Mouse (Mus musculus) forebrain, embryonic 16.5 days (tissue): ENCODE data around the gene Dis3l2. TPM values are rescaled to one million over a fixed set of nuclear protein-coding genes. Genes with fewer than 3 reads are reported as not detected.
A peak's percentile ranks its signal among the peaks of the same experiment; 100 is the strongest.

Experiments
- ATAC-seq: fragments of 200-750 bp; cut with Nextera tagmentation; 2 replicates; pipeline ENCODE4 v1.8.0; 2017; ENCODE audit warnings: mild to moderate bottlenecking, moderate library complexity
- H3K27ac ChIP-seq: fragments of 300-500 bp; sonication (generic); 2 replicates; pipeline ENCODE4 v1.5.1; 2014; ENCODE audit warnings: low read length, control low read depth
- H3K27me3 ChIP-seq: fragments of 300-500 bp; sonication (generic); replicated peaks from 2 replicates; pipeline ENCODE4 v1.6.1; 2014; ENCODE audit warnings: low read length; ENCODE audit not compliant: control insufficient read depth, insufficient read depth
- H3K36me3 ChIP-seq: fragments of 300-500 bp; sonication (generic); 2 replicates; pipeline ENCODE4 v1.6.1; 2014; ENCODE audit not compliant: control insufficient read depth, insufficient read depth
- H3K4me1 ChIP-seq: fragments of 300-500 bp; sonication (generic); replicated peaks from 2 replicates; pipeline ENCODE4 v1.6.1; 2014; ENCODE audit warnings: low read length; ENCODE audit not compliant: control insufficient read depth, insufficient read depth
- H3K4me2 ChIP-seq: fragments of 300-500 bp; sonication (generic); 2 replicates; pipeline ENCODE4 v1.6.1; 2014; ENCODE audit warnings: mild to moderate bottlenecking, low read length, control low read depth
- H3K4me3 ChIP-seq: fragments of 300-500 bp; sonication (generic); replicated peaks from 2 replicates; pipeline ENCODE4 v1.5.1; 2014; ENCODE audit warnings: mild to moderate bottlenecking, low read length, control low read depth
- H3K9ac ChIP-seq: fragments of 300-500 bp; sonication (generic); replicated peaks from 2 replicates; pipeline ENCODE4 v1.6.1; 2014; ENCODE audit warnings: low read depth, low read length, control low read depth
- H3K9me3 ChIP-seq: fragments of 300-500 bp; sonication (generic); 2 replicates; pipeline ENCODE4 v1.6.1; 2016; ENCODE audit warnings: low read length; ENCODE audit not compliant: control insufficient read depth
- WGBS: fragments of 180-500 bp; shearing (Covaris S2); extraction: QIAGEN DNeasy Blood & Tissue Kit; methylation state at CpG from one replicate; pipeline ENCODE4 v1.1.7; 2014; 5-methylcytosine and 5-hydroxymethylcytosine counted together
- polyA plus RNA-seq: library from polyadenylated mRNA; unstranded; fragments of >200 nt; fragmentation: Nextera tagmentation; extraction: Ambion mirVana; gene quantifications from 2 replicates; pipeline ENCODE4 v1.2.1, GENCODE M21; 2015

Dis3l2 gene
- polyA plus RNA-seq, 1 experiment from 2014 or later, result 43.2 TPM

DNA sequence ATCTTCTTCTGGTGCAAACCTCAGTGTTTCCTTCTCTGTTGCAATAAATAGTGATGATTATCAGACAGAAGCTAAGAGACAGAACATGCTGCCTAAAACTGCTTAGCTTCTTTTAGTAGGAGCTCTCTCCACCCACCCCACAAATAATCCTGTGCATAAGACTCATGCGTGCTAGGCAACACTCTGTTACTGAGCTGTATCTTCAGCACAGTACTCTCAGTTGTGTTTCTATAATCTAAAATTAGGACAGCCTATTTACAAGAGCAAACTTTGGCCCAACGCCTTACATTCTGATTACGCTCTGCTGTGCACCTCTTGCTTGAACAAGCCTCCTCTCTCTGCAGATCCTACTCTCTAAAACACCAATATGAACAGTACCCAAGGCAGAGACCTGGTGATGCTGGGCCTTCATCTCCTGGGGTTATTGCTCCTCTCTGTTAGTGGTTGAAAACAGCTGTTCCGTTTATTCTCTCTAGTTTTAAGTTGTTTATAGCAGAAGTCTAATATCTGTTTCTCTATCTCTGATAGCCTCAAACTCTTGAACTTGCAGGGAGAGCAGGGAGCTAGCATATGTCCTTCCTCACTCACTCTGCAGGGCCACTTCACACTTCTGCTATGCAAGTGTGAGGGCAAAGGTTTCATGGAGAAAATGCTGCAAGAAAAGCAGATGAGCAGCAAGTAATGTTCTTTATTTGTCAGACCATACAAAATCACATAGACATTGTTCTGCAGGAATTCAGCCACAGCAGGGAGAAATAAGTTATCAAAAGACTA lies 228.2 kb downstream of the Dis3l2 start:
- WGBS, result 94% methylated on average over 4 of the region's 4 CpGs
- H3K27ac ChIP-seq, result no peak overlapping the region

DNA sequence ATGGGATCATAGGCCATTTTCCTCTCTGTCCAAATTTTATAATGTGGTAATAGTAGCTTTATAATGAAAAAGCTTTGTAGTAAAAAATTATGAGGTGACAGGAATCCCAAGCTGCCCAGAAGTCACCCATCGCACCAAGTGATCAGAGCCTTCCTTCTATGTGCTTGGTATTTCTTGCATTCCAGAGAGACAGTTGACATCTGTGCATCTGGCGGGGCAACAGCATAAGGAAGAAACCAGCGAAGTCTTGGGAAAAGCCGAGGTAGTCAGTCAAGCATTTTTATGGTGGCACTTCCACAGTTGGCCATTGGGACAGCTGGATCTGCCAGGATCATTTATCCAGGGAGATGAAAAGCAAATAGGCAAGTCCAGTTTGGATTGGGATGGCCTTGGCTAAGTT lies 229.2 kb downstream of the Dis3l2 start:
- H3K36me3 ChIP-seq, result no peaks in the 10 kb centered on the region; the same call in 1 of the 2 replicates
- H3K4me1 ChIP-seq, result no peaks in the 10 kb centered on the region
- WGBS, result 91% methylated on average over 4 of the region's 4 CpGs
- no peaks in the 10 kb centered on the region for H3K27me3 ChIP-seq
- H3K4me2 ChIP-seq, result no peak overlapping the region
- no peak for ATAC-seq
- no peak overlapping the region for H3K4me3 ChIP-seq
- H3K9me3 ChIP-seq, result no peaks in the 10 kb centered on the region
- no peak overlapping the region for H3K27ac ChIP-seq
- no peak overlapping the region for H3K9ac ChIP-seq

More for the DNA sequence above, 228.2 kb downstream of the Dis3l2 start:
- Histone ChIP-seq H3K27me3 (no peaks in the 10 kb centered on the region), H3K9ac (no peak overlapping the region), H3K36me3 (no peaks in the 10 kb centered on the region; the same call in 1 of the 2 replicates), H3K9me3 (no peaks in the 10 kb centered on the region), H3K4me2 (no peak overlapping the region), H3K4me3 (no peak overlapping the region), H3K4me1 (no peaks in the 10 kb centered on the region)
- no peak for ATAC-seq

DNA sequence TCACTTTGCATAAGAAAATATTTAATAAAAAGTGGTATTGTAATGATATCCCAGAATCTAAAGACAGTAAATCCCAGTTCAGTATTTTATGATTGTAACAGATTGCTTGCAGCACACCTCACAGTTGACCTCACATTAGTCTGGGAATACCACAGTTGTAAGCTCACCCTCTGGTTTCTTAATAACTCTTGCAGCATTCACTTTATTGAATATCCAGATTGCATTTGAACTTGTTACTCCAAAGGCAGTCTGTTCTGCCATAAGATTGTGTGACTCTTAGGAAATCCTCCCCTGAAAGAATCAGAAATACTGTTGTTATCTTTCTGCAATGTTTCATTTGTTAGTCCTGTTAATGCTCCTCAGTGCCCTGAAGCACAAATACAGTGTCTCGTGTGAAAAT lies 230.0 kb downstream of the Dis3l2 start:
- no peak overlapping the region for H3K27ac ChIP-seq
- no peak for ATAC-seq
- H3K36me3 ChIP-seq, result no peaks in the 10 kb centered on the region; the same call in 1 of the 2 replicates
- no peak overlapping the region for H3K4me3 ChIP-seq
- H3K9me3 ChIP-seq, result no peaks in the 10 kb centered on the region
- 93% methylated on average over 1 of the region's 1 CpGs for WGBS
- H3K4me1 ChIP-seq, result no peaks in the 10 kb centered on the region
- H3K4me2 ChIP-seq, result no peak overlapping the region
- H3K27me3 ChIP-seq, result no peaks in the 10 kb centered on the region
- H3K9ac ChIP-seq, result no peak overlapping the region

DNA sequence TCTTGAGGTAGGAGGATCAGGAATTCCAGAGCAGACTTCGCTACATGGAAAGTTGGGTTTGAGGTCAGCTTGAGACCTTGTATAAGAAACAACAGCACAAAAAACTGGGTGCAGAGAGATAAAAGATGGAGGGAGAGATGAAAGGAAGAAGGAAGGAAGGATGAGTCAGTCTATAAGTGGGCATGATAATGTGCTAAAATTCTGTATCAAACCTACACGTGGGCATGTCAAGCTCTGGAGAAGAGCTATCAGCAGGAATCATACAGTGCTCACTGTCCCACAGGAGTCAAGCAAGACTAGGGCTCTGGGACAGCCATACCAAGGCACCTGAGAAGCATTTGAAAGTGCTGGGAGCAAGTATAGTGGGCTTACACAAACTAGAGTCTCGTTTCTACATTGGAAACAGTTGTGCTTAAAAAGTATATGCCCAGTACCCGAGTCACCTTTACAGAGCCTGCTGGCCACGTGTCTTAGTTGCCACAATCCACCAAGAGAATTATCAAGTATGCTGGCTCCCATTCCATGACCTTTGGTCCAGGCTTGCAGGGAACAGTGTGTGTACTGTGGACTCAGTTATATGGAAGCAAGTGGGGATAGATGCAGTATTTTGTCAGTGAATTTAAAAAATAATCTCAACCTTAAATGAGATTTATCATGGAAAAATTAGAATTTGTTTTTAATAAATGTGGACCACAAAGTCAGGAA lies 248.0 kb downstream of the Dis3l2 start:
- Histone ChIP-seq H3K9ac (no peak overlapping the region), H3K4me1 (0 out of 2 replicates have a peak, but pooled peaks cover 4% of the 10 kb centered on the region), H3K4me3 (no peak overlapping the region), H3K27ac (no peak overlapping the region), H3K27me3 (no peaks in the 10 kb centered on the region), H3K36me3 (no peaks in the 10 kb centered on the region), H3K4me2 (no peak overlapping the region), H3K9me3 (no peaks in the 10 kb centered on the region)
- ATAC-seq, result no peak
- 85% methylated on average over 5 of the region's 5 CpGs for WGBS

DNA sequence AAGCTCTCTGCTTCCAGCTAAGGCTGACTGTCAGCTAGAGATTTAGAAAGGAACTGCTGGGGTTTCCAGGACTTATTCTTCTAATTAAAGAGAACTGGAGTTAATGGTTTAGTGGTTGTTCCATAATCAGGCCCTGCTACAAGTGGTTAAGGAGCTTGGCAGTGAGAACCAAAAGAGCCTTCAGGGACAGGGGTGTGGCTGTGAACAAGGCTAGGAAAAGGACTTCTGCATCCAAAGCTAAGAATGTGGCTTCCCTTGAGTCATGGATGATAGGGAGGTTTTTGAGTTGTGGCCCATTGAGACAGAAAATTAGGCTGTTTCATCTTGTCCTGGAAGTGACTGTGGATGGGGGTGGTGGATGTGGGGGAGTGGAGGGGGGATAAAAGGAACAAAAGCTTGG lies 252.2 kb downstream of the Dis3l2 start:
- no peaks in the 10 kb centered on the region for H3K9me3 ChIP-seq
- no peak for ATAC-seq

DNA sequence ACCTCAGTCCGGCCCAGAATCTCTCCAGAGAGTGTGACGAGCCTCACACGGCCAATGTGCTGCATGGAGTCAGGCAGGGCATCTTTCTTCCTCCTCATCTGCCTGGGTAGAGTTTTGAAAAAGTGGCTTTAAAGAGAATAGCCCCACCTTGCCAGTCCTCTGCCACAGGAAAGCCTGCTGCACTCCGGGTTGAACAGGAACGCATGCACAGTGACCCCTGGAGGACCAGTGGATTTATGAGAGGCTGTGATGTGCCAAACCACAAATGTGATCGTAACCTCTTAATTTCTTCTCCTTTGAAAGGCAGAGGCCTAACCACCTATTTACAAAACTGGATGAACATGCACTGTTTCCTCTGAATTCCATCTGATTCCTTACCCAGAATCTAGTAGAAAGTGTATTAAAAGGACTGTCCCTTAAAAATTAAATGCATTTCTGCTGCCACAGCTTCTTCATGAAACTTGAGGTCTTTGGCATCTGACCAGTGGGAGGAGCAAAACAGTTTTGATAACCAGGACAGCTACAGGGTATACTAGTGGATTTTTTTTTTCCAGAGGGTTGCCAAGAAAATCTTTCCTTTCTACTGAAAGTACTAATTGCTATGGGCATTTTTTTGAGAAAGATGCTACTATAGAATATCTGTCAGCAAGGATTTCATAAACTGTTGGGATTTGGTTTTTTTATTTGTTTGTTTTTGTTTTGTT lies 264.8 kb downstream of the Dis3l2 start:
- Histone ChIP-seq H3K27me3 (no peaks in the 10 kb centered on the region), H3K9me3 (no peaks in the 10 kb centered on the region), H3K4me3 (no peak overlapping the region), H3K27ac (no peak overlapping the region), H3K4me1 (no peaks in the 10 kb centered on the region), H3K9ac (no peak overlapping the region), H3K36me3 (no peaks in the 10 kb centered on the region), H3K4me2 (no peak overlapping the region)
- 64% methylated on average over 6 of the region's 6 CpGs for WGBS
- ATAC-seq, result no peak

More for the DNA sequence above, 252.2 kb downstream of the Dis3l2 start:
- no peaks in the 10 kb centered on the region for H3K27me3 ChIP-seq
- H3K4me2 ChIP-seq, result no peak overlapping the region
- no peak overlapping the region for H3K4me3 ChIP-seq
- H3K4me1 ChIP-seq, result no peaks in the 10 kb centered on the region
- no peak overlapping the region for H3K27ac ChIP-seq
- H3K9ac ChIP-seq, result no peak overlapping the region
- no peaks in the 10 kb centered on the region for H3K36me3 ChIP-seq

DNA sequence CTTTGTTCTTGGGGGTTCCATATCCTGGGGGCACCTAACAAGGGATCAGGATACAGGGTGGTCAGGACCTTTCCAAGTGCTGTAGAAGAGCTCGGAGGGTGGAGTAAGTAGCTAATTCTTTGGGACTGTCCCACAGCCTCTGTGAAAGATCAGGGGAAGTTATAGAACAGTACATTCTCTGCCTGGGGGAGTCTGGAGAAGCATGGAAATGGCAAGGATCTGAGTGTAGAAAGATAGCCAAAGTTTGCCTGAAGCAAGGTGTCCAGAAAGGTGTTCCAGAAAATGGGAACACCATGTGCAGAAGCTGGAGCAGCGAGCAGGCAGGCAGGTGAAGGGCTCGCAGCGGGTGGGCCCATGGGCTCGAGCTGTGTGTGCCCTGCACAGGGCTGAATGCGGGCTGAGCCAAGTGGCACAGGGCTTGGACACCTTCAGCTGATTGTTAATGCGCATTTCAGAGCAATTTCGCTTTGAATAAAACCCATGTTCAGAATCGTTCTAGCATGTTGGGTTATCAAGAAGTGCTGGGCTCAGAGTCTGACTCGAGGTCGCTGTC lies 265.6 kb downstream of the Dis3l2 start:
- no peak overlapping the region for H3K4me3 ChIP-seq
- WGBS, result 67% methylated on average over 11 of the region's 11 CpGs

DNA sequence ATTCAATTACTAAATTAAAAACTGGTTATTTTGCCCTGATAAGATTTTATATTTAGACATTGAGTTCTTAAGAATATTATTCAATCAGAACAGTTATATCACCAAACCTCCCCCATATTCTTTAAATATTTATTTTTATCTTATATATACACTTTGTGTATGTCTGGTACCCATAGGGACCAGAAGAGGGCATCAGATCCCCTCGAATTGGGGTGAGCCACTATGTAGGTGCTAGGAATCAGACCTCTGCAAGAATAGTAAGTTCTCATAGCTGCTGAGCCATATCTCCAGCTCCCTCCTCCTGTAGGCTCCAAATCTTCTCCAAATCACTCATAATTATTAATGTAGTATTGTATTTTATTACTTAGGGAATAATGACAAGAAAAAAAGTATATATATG lies 269.1 kb downstream of the Dis3l2 start:
- H3K4me2 ChIP-seq, result no peak overlapping the region
- no peak overlapping the region for H3K4me3 ChIP-seq
- H3K9ac ChIP-seq, result no peak overlapping the region
- no peaks in the 10 kb centered on the region for H3K9me3 ChIP-seq
- no peaks in the 10 kb centered on the region for H3K4me1 ChIP-seq
- no peaks in the 10 kb centered on the region for H3K36me3 ChIP-seq
- H3K27ac ChIP-seq, result no peak overlapping the region
- 66% methylated on average over 1 of the region's 1 CpGs for WGBS
- H3K27me3 ChIP-seq, result no peaks in the 10 kb centered on the region
- no peak for ATAC-seq

More for the DNA sequence above, 265.6 kb downstream of the Dis3l2 start:
- ATAC-seq, result 0 out of 2 replicates have a peak, but pooled peaks have one; percentile 52
- Histone ChIP-seq H3K9ac (no peak overlapping the region), H3K27me3 (no peaks in the 10 kb centered on the region), H3K4me2 (no peak overlapping the region), H3K4me1 (no peaks in the 10 kb centered on the region), H3K36me3 (no peaks in the 10 kb centered on the region), H3K27ac (no peak overlapping the region), H3K9me3 (no peaks in the 10 kb centered on the region)

DNA sequence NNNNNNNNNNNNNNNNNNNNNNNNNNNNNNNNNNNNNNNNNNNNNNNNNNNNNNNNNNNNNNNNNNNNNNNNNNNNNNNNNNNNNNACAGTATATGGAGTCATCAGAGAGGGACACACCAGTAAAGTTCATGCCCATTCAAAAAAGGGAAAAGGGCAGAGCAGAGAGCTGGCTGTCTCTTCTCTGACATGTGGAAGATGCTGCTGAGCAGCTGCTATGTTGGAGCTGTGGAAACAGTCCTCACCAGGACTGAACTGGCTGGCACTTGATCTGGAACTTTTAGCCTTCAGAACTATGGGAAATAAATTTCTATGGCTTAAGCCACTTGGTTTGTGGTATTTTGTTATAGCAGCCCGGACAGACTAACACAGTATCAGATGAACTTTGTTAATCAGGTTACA lies 273.4 kb downstream of the Dis3l2 start:
- Histone ChIP-seq H3K9ac (no peak overlapping the region), H3K4me3 (no peak overlapping the region), H3K36me3 (no peaks in the 10 kb centered on the region), H3K9me3 (no peaks in the 10 kb centered on the region), H3K27me3 (no peaks in the 10 kb centered on the region), H3K27ac (no peak overlapping the region), H3K4me1 (no peaks in the 10 kb centered on the region), H3K4me2 (no peak overlapping the region)
- ATAC-seq, result no peak
- WGBS, result 91% methylated on average over 1 of the region's 1 CpGs
